Mouse (Mus musculus) olfactory bulb, adult 2 months (tissue): ENCODE data around the gene Fam222a. TPM values are rescaled to one million over a fixed set of nuclear protein-coding genes. Genes with fewer than 3 reads are reported as not detected.

ENCODE experiments used
- H3K27ac ChIP-seq: fragments of 200-500 bp; 2 replicates; pipeline ENCODE4 v1.5.1; 2012; ENCODE audit warnings: low read depth, low read length; ENCODE audit not compliant: insufficient read depth
- H3K4me1 ChIP-seq: fragments of 200-500 bp; 2 replicates; pipeline ENCODE4 v1.6.1; 2012; ENCODE audit warnings: low read length; ENCODE audit not compliant: control insufficient read depth, insufficient read depth
- H3K4me3 ChIP-seq: fragments of 200-500 bp; 2 replicates; pipeline ENCODE4 v1.5.1; 2012; ENCODE audit warnings: mild to moderate bottlenecking, low read depth, low read length, moderate library complexity; ENCODE audit not compliant: insufficient read depth
- CTCF ChIP-seq: fragments of 200-500 bp; IDR thresholded peaks from 2 replicates; pipeline ENCODE4 v1.5.1; 2012; ENCODE audit warnings: low read depth, mild to moderate bottlenecking, low read length, moderate library complexity; ENCODE audit not compliant: insufficient read depth
- POLR2A ChIP-seq: fragments of 200-500 bp; IDR thresholded peaks from 2 replicates; pipeline ENCODE4 v1.6.1; 2012; ENCODE audit warnings: mild to moderate bottlenecking, low read depth, low read length, moderate library complexity; ENCODE audit not compliant: insufficient read depth
- WGBS: fragments of 180-500 bp; shearing (Covaris S2); methylation state at CpG from one replicate; pipeline ENCODE4 v1.1.7; 2018; 5-methylcytosine and 5-hydroxymethylcytosine counted together
- polyA plus RNA-seq: library from polyadenylated mRNA; stranded (reverse); fragments of >200 nt; gene quantifications from 2 replicates; pipeline ENCODE4 v1.2.4, GENCODE M21; 2012; ENCODE audit warnings: low replicate concordance; ENCODE audit not compliant: missing spikeins, insufficient read depth, insufficient read length

Gene Fam222a
- polyA plus RNA-seq, 1 experiment, result not detected

DNA sequence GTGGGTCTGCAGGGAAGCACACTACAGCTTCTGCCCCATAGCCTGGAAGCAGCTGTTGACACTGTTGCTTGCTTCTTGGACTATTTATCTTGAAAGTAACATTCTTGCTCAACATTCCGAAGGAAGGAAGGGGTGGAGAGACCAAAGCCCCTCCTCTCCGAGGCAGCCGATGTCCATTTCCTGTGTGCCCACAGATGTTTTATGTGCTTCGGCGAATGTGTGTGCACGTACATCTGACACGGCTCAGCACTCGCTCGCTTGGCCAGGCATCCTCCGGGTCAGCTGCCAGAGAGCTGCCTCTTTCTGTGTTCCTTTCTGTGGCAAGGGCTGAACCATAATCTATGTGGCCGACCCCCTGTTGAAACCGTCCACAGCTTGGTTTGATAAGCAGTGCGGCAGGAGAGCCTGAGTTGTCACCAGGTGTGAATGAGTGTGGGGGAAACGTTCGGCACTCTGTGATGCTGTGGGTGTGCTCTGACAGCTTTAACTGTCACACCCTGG lies 27.0 kb downstream of the Fam222a start:
- Histone ChIP-seq H3K4me1 (peaks cover 61% of the 10 kb centered on the region), H3K27ac (no peak overlapping the region), H3K4me3 (no peak overlapping the region)
- 77% methylated on average over 15 of the region's 15 CpGs for WGBS
- TF ChIP-seq CTCF (no peak), POLR2A (no peak)

DNA sequence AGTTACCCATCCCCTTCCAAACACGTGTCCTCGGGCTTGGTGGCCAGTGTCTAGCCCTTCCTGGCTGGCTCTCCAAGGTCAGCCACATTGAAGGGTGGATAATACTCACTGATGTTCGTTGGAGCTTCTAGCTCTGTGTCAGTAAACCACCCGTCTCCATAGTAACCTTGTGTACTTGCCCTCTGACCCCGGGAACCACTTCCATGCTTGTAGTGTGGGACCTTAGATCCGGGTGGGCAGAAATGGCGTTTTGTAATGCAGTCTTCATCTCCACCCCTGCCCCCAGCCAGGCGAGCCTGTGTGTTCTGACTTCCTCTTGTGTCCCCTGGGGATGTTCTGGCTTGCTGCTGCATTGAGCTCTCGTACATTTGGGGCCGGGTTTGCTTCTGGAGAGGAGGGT lies 28.8 kb downstream of the Fam222a start:
- H3K4me1 ChIP-seq, result peaks cover 43% of the 10 kb centered on the region
- 53% methylated on average over 10 of the region's 10 CpGs for WGBS
- TF ChIP-seq CTCF, result no peak
- no peak for TF ChIP-seq POLR2A
- no peak overlapping the region for H3K4me3 ChIP-seq
- H3K27ac ChIP-seq, result no peak overlapping the region

DNA sequence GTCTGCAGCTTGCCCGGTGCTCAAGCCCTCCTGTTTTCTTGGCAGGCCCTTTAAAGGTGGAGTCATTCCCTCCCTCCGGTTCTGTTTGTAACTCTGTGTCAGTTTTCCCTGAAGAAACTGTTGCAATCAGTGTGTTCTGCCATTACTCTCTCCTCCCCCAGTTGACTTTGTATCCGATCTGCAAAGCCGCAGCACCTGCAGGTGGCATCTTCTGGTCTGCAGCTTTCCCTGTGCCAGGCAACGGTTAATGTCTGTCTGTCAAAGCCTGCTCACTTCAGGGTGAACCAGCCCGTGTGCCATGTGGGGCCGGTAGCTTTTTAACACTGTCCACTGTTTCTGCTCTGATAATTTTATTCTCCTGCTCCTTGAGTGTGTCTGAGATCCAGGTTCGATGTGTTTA lies 29.4 kb downstream of the Fam222a start:
- WGBS, result 49% methylated on average over 8 of the region's 8 CpGs
- no peak overlapping the region for H3K4me3 ChIP-seq
- no peak overlapping the region for H3K27ac ChIP-seq
- peaks cover 42% of the 10 kb centered on the region for H3K4me1 ChIP-seq
- no peak for TF ChIP-seq CTCF
- no peak for TF ChIP-seq POLR2A

DNA sequence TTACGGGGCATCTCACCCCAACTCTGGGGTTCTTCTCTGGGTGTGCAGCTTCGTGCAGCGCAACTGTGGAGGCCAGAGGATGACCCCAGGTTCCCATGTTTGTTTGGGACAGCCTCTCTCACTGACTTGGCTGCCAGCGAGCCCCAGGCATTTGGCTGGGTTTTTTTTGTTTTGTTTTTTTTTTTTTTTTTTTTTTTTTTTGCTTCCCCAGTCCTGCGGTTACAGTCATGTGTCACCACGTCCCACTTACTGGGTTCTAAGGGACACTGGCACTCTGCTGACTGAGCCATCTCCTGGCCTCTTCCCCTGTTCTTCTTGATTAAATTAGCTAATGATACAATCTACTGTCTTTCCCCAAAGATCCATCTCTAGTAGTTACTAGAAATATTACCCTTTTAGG lies 29.8 kb downstream of the Fam222a start:
- TF ChIP-seq CTCF, result no peak
- no peak for TF ChIP-seq POLR2A
- WGBS, result 65% methylated on average over 6 of the region's 6 CpGs
- Histone ChIP-seq H3K27ac (no peak overlapping the region), H3K4me3 (no peak overlapping the region), H3K4me1 (peaks cover 41% of the 10 kb centered on the region)

DNA sequence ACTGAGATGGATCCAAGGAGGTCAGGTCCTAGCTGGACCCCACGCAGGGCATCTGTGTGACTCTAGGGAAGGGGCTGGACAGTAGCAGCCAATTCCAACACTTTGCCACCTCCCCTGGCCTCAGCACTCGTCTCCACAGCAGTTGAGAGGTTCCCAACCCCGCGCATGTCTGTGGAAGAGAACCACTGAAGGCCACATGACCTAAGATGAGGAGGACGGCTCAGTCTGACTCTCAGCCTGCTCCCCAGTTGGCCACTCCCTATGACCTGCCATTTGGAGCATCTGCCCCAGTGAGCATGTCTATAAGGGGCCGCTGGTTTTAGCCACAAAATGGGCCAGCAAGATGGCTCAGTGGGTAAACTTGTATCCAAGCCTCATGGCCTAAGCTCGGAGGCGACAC lies 34.2 kb downstream of the Fam222a start:
- 86% methylated on average over 8 of the region's 8 CpGs for WGBS
- H3K4me3 ChIP-seq, result no peak overlapping the region
- no peak overlapping the region for H3K27ac ChIP-seq
- TF ChIP-seq CTCF (no peak), POLR2A (no peak)
- H3K4me1 ChIP-seq, result peaks cover 43% of the 10 kb centered on the region

DNA sequence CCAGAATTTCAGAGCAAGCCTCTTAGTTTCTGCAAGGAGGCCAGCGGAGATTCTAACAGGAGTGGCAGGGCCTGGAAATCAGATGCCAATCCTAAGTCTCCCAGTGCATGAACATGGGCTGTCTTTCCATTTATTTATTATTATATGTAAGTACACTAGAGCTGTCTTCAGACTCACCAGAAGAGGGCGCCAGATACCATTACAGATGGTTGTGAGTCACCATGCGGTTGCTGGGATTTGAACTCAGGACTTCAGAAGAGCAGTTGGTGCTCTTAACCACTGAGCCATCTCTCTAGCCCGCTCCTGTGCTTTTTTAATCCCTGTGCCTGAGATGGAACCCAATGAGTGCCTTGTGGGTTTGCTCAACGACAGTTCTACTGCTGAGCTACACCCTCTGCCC lies 36.2 kb downstream of the Fam222a start:
- WGBS, result 80% methylated on average over 5 of the region's 5 CpGs
- Histone ChIP-seq H3K4me1 (peaks cover 49% of the 10 kb centered on the region), H3K27ac (no peak overlapping the region), H3K4me3 (no peak overlapping the region)
- no peak for TF ChIP-seq CTCF
- TF ChIP-seq POLR2A, result no peak

DNA sequence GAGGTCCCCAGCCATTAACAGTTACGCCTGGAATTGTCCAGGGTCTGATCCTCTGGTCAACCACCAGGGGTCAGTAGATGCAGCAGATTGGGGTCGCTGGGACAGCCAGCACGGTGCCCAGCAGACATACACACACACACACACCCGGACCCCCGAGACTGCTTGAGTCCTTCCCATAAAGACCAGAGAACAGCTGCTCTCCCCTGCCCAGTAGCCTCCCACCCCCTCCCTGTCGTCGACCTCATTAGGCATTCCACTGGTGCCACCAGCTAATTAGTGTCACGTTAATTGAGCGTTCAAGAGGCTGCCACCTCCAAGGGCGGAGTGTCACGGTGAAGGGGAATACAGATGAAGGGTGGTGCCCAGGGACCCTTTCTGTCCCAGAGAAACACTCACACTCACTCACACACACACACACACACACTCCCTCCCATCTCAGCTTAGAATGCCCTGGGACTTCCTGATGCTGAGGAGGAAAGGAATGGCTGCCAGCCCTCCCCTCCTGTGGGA lies 37.0 kb downstream of the Fam222a start:
- TF ChIP-seq CTCF, result no peak; the same call in none of the 2 replicates
- no peak for TF ChIP-seq POLR2A
- no peak overlapping the region for H3K4me3 ChIP-seq
- no peak overlapping the region for H3K27ac ChIP-seq
- WGBS, result 7% methylated on average over 11 of the region's 11 CpGs
- peaks cover 49% of the 10 kb centered on the region for H3K4me1 ChIP-seq

DNA sequence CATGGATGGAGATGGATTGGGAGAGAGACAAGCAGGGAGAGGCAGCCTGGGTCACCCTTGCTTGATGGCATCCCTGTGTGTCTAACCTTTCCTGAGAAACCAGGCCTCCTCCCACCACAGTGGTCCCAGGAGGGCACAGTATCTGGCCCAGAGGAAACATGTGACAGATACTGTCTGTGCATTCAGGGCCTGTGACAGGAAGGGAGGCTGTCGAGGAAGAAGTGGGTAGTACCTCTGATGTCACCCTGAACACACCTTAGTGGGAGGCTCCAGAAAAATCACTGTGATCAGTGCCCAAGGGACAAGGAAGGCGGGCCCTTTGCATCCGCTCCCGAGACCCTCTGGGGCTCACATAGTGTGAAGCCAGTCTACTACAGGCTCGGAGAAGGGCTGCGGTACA lies 38.2 kb downstream of the Fam222a start:
- Histone ChIP-seq H3K4me3 (no peak overlapping the region), H3K4me1 (peaks cover 49% of the 10 kb centered on the region), H3K27ac (no peak overlapping the region)
- TF ChIP-seq POLR2A (no peak), CTCF (no peak)
- WGBS, result 85% methylated on average over 6 of the region's 6 CpGs

DNA sequence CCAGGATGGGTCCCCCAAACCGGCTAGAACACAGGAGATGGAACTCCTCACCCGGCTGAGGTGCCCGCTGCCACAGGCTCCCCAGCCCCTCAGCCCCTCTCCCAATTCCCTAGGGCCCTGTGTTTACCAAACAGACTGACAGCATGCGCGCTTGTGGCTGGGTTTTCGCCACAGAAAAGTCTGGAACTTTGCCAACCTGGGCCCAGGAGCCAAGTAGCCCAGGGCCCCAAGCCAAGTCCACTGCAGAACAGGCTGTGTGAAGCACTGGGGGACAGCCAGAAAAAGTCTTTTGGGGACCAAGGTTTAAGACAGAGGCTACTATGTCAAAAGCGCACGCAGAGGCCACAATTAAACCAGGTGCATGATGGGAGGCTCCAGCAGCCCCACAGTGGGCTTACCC lies 39.8 kb downstream of the Fam222a start:
- Histone ChIP-seq H3K27ac (no peak overlapping the region), H3K4me1 (peaks cover 40% of the 10 kb centered on the region), H3K4me3 (no peak overlapping the region)
- TF ChIP-seq CTCF (no peak), POLR2A (no peak)
- 54% methylated on average over 8 of the region's 8 CpGs for WGBS

DNA sequence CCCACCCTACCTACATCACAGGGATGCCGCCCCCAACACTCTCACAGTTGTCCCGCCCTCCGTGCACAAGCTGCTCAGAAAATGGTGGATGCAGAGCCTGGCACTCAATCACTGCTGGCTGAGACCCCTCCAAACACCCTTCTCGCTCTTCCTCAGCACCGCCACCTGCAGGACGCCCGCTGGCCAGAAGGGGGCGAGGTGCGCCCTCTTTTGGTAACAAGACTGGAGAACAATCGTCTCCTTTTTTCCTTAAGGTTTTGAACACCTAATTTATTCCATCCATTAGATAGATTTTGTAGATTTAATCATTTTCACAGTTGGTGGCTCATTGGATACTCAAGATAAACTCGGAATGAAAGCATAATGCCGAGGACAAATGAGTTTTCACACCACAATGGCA lies 40.7 kb downstream of the Fam222a start:
- TF ChIP-seq POLR2A (no peak), CTCF (peak; percentile 85)
- Histone ChIP-seq H3K4me1 (peaks cover 36% of the 10 kb centered on the region), H3K27ac (no peak overlapping the region), H3K4me3 (no peak overlapping the region)
- WGBS, result 8% methylated on average over 12 of the region's 12 CpGs
